Mouse (Mus musculus) kidney, postnatal 10 days (tissue): ENCODE data around the gene Rbm43.

ENCODE experiments used
- DNase-seq: peaks from one replicate; pipeline ENCODE4 v3.0.0; 2021; ENCODE audit warnings: mixed read lengths

The Rbm43 gene

DNA sequence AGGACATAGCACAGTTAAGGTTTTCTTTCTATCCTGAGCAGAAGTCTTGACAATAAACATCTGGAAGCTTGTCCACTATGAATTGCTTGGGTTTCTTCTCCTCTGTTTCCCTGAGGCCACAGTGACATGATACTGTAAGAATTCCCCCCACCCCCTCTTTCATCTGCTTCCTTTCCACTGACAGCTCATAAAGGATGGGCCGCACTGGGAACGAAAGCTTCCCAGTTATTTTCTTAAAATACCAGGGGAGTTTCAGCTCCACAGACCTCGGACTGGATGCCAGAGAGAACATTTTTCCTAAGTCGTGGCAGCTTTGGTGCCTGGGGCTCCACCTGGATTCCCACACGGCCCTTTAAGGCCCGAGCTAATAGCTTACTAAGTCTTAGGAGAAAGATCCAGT is 22.2 kb downstream of the Rbm43 start:
- peak; percentile 46 for DNase-seq

DNA sequence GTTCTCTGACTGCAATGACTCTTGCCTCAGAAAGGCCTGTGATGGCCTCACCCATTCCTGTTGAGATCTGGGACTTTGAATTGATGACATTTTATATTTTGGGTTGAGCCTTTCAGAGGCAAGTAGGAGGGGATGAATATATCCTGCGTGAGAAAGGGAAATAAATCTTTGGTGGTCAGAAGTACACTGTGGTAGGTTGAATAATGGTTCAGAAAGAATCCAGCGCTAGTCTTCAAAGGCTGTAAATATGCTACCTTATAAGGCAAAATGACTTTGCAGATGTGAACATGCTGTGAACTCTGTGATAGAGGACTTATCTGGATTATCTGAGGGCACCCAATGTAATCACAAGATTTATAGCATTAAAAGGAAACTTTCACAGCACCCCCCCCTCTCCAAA is 23.1 kb downstream of the Rbm43 start:
- no peak for DNase-seq

DNA sequence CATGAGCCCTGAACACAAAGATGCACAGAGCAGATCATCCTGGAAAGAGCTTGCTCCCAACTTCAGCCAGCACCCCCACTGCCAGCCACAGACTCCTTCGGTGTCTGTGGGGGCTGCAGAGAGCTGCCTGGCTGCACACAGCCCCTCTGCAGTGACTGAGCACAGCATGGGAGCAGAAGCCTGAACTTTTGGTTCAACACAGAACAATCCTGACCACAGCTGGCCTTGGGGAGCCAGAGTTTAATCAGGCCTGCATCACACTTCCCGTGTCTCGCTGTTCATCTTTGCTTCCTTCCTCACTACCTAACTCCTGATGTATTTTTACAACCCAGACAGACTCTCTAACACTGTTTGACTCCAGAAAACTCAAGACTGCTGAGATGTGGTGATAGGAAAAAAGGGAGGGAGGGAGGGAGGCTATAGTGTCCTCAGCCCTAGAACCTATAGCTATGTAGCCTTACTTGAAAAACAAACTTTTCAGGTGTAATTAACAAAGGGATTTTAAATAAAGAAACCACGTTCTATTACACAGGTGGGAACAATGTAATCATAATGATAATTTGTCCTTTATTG is 27.3 kb downstream of the Rbm43 start:
- no peak for DNase-seq

DNA sequence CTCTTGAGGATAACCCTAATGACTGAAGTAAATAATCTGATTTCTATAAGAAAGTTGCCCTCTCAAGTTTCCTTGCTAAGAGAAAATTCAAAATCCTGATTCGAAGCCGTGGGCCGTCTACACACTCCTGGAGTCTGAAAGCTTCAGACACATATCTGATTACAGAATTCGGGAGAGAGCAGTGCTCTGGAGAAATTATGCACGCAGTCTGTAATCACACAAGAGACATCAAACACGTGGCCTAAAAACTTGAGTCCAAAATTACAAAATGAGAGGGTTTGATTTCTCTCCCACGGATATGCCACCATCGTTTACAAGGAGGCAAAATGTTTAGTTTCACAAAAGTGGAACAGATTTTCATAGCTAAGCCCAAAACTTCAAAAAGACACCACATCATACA is 29.3 kb downstream of the Rbm43 start:
- DNase-seq = no peak

DNA sequence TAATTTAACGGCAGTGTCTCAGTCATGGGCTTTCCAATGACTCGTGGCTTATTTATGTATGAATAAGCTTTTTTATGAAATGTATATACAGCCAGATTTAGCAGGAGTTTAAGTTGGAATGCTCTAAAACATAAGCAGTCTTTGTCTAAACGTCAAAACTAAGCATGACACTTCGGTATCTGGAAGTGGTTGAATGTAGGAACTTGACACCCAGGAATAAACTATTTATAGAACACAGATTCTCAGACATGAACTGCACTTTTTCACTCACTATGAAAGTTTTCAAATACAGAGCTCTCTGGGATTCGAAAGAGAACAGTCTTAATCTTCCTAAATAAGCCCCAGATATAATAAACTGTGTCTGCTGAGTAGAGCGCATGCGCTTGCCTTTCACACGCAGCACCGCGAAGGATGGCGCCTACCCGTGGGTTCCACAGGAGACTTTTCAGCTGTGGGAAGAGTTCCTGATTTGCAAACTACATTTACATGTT is 42.5 kb downstream of the Rbm43 start:
- no peak for DNase-seq

DNA sequence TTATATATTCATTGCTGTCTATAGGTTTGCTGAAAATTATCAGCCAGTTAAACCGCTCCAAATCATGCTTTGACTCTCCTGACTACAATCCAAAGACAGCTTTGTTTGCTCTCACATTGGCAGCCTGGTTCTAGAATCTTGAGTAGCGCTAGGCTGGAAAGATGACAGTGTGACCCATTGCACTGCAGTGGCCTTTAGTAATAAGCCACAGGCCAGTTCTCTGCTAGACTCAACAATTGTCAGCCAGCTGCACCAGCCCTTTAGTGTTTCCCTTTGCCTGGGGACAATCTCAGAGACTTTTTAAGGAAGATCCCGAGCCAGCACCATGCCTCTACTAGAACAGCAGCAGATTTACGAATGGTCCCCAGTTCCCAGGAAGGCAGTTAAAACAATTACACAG is 44.0 kb downstream of the Rbm43 start:
- DNase-seq = no peak

DNA sequence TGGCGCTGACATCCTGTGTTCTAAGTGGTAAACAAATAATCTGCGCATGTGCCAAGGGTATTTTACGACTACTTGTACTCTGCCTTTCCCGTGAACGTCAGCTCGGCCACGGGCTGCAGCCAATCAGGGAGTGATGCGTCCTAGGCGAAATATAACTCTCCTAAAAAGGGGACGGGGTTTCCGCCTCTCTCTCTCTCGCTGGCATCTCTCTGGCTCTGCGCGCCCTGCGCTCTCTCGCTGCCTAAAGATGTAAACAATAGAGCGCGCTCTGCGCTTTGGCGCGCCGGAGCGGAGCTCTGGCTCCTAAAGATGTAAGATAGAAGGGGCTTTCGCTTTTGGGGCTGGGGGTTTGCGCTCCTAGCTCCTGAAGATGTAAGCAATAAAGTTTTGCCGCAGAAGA is 44.8 kb downstream of the Rbm43 start:
- DNase-seq = peak; percentile 11

DNA sequence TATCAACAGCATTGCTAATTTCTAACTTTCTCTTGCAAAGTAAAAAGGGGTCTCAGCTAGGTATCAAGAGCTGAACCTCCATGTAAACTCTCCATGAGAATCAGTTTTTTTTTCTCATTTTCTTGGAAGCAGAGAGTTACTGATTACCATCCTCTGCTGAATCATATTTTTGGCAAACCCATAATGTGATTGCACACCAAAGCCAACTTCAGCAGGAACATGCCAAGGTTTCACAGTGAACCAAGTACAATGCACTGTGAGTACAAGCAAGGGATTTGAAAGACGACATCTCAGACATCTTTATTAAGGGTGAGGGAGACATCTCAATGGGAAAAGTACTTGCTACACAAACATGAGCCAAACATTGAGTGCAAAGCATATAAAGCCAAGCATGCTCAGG is 54.8 kb downstream of the Rbm43 start:
- DNase-seq = no peak
